Mouse (Mus musculus): ENCODE data around the gene Zbtb4.

Zbtb4 gene

DNA sequence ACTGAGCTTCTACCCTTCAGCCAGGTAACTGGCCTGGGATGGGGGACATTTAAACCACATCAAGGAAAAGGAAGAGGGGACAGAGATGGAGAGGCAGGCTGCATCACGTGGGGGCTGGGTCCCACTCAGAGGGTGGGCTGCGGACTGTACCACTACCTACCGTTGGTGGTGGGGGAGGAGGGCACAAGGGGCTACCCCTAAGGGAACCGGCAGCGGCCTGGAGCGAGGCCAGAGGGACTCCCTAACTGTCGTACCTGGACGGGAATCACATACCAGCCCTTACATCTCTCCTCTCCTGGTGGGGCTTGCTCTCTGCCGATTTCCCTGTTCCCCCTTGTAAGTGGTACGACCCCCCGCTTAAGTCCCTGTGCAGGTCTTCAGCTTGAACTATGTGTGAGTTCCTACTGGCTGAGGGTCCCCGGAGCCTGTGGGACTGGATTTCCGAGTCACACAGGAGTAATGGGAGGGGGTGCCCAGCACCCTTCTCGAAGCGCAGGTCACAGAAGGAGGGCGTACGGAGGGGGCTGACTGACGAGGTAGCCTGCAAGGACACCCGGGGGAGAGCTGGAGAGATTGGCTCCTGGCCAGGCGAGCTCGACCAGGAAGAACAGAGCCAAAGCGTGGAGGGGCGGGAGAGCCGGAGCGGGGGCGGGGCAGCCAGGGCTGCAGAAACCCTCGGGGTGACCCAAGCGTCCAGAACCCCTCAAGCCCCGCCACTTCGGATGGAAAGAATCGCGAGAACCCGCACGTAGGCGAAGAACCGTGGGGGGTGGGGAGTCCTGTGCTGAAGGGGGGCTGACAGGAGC lies 34.9 kb downstream of the Zbtb4 start:
- DNase-seq (ENCODE audit: low read depth, low spot score) = no peak

DNA sequence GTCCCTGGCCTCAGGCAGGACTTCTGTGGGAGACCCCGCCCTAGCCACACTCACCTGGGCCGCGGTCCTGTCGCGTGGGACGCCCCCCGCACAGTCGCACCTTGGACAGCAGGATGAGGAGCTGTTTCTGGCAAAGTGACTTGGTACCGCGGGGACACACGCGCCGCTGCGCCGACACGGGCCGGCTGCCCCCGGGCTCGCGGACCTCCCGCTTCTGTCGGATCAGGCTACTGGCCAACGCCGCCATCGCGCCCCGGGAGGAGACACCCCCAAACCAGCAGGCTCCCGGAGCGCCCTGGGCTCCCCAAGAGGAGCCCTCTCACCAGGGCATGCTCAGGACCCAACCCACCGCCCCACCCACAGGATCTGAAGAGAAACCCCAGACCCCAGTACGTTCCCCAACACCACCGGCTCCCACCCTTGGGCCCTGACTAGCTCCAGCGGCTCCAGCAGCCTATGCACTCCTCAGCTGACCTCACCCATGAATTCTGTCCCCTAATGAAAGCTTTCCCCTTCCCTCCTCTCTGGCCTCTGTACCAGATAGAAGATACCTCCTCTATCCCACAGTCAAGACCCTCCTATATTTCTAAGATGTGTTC lies 35.8 kb downstream of the Zbtb4 start, which contains the start of gene Fgf11:
Gene Fgf11, minus strand, starts transcription at position 479 of the 599 bp plus-strand sequence.
- DNase-seq (ENCODE audit: low read depth, low spot score) = no peak

DNA sequence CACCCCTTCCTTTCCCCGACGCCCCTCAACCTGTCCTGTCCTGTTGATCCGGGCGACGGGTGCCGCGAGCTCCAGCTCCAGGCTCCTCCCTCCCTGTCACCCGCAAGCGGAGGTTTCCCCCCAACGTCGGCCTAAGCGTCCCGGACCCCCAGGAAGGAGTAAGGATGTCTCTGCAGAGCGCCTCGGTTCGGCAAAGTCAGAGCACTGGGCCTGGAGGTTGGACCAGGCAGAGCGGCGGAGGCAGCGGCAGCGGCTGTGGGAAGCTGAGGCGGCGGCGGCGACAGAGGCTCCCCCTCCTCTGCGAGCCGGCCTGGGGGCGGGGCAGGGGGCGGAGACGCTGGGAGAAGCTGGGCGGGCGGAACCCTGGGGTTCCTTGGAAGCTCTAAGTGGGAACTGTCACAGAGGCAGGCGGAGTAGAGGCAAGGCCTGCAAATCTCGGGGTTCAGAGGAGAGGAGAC lies 37.0 kb downstream of the Zbtb4 start:
- DNase-seq (ENCODE audit: low read depth, low spot score) = no peak

DNA sequence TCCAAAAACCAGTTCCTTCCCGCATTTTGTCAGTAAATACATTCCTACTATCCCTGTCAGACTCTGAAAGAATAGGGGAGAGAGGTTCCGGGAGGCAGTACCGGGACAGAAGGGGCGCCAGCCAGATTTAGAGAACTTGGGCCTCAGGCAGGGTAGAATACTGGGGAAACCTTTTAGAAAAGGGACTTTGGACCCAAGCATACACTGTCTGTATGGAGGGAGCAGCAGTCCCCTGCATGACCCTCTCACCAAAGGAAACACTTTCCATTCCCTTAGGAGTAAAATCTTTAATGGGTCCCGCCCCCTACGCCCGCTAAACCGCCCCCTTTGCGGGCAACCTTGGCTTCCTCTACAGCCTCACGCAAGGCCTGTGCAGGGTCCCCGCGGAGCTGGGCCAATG lies 37.6 kb downstream of the Zbtb4 start:
- DNase-seq (ENCODE audit: low read depth, low spot score) = no peak

DNA sequence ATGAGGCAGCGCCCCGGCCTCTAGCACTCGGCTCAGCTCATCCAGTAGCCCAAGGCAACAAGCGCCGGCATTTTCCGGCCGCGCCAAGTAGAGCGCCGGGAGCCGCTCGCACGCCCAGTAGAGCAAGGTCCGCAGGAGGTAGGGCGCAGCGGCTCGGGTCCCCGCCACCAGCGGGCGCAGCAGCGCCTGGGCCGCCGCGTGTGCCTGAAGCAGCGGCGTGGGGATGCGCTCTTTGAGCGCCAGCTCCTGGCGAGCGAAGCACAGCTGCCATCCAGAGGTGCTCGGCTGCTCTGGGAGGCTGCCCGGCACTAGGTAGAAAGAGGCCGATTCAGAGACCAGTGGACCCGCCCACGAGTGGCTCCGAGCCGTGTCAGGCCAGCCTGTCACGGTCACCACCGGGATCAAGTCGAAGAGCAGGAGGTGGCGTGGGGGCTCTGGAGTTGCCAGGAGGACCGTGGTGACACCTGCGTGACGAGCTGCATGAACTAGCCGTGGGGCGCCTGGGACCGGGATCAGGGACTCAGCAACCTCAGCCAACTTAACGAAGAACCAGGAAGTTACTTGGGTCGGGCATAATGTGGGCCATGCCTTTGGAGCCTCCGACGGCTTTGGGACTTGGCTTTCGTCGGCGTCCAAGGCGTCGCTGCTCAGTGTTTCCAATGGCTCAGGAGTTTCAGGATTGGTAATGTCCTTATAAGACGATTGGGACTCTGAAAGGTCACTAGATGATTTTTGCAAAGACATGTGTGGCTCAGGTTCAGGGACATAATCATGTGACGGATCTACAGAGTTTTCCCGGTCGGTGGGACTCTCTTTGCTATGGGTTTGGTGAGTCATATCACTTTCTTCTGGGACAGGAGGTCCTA lies 38.3 kb downstream of the Zbtb4 start:
- peak; percentile 33 for DNase-seq (ENCODE audit: low read depth, low spot score)

DNA sequence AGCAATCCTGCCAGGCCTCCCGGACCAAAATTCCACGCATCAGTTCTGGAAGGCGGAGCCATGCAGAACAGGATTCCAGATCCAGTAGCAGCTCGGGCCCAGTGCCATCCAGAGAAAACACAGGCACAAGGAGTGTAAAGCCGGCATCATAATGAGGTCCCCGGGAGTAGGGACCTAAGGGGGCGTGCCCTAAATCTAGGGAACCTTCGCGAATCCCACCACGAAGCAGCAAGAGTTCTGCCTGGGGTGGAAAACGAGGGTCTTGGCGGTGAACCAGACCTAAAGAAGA lies 38.9 kb downstream of the Zbtb4 start:
- no peak for DNase-seq (ENCODE audit: low read depth, low spot score)

DNA sequence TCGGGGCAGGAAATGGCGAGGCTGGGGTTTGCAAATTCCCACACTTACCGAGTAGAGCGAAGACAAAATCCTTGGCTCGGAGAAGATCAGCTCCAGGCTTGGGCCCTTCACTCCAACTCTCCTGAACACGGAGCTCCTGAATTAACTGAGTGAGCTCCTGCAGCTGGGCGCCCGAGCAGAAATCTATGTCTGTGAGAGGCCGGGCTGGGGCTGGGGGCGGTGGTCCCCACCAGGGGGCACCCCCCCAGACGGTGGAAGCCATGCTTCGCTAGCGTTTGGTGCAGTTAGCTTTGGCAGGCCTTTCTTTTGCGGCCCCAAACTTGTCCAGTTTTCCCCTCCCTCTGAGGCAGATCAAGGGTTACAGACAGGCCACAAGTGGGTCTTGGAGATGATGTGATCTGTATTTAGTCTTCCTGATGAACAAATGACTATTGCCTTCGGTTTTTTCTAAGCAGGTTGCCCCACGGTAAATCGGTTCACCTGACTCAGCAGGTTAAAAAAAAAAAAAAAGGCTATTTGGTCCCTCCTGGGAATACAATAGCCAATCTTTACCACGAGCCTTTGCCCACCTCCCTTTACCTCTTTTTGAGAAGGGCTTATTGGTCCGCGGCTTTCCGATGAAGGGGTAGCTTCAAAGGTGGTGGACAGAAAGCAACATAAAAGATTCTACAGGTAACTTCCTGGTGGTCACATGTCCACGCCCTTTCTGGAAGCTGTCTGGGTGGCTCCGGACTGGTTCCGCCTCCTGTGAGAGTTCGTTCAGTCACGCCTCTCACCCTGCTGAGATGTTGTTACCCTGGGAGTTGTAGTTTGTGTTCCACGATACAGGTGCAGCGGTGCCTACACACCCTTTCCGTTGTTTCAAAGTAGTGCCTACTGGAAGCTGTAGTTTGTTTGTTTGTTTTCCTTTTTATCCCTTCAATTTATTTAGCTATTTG lies 39.5 kb downstream of the Zbtb4 start, which contains the start of gene Tmem102:
Gene Tmem102, minus strand, starts transcription at position 653 of the 938 bp plus-strand sequence.
- no peak for DNase-seq (ENCODE audit: low read depth, low spot score)

DNA sequence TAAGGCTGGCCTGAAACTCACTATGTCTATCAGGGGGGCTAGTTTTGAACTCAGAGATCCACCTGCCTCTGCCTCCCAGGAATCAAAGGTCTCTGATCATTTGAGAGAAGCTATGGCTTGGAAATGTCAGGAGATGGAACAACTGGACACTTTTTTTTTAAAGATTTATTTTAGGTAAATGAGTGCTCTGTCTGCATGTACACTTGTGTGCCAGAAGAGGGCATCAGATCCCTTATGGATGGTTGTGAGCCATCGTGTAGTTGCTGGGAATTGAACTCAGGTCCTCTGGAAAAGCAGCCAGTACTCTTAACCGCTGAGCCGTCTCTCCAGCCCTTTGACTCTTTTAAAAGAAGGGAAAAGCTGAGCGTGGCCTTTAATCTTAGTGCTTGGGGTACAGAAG lies 40.7 kb downstream of the Zbtb4 start:
- DNase-seq (ENCODE audit: low read depth, low spot score) = no peak

DNA sequence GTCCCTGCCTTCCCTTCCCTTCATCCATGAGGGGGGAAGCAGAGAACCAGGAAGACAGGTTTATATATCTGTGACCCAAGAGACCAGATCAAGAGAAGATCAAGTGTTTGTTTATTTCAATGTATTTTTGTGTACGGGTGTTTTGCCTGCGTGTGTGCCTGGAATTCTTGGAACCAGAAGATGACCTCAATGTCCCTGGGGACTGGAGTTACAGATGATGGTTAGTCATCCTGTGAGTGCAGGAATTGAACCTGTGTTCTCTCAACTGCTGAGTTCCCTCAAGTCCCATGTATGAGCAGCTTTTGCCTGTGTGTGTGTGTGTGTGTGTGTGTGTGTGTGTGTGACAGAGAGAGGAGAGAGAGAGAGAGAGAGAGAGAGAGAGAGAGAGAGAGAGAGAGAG lies 41.9 kb downstream of the Zbtb4 start:
- DNase-seq (ENCODE audit: low read depth, low spot score) = peak; percentile 71

DNA sequence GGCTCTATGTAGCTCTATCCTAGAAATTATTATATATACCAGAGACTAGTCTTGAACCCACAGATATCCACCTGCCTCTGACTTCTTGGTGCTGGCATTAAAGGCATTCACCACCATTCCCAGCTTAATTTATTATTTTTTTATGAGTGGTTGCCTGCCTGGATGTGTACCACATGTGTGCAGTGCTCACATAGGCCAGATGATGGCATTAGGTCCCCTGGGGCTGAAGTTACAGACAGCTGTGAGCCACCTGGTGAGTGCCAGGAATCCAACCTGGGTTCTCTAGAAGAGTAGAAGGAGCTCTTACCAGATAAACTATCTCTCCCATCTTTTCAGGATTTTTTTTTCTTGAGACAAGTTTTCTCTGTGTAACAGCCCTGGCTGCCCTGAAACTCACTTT lies 44.6 kb downstream of the Zbtb4 start:
- DNase-seq (ENCODE audit: low read depth, low spot score) = no peak

DNA sequence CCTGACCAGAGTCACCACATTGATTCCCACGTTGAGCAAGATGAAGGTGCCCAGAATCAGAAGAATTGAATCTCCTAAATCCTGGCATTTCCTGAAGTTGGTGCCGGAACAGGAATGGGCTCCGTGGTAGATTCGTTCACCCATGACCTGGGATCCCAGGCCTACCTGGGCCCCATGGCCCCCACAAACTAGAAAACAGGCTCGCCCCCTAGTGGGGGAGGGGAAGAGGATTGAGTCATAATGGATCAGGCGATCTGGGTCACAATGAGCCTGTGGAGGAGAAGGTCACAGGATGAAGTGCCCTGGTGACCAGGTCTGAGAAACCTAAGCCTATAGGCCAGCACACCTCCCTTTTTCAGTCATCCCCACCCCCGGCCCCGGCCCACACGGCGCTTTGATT lies 49.4 kb downstream of the Zbtb4 start, which contains the start of gene Gm39566:
Gene Gm39566, minus strand, starts transcription at position 144 of the 400 bp plus-strand sequence.
- DNase-seq (ENCODE audit: low read depth, low spot score) = no peak

DNA sequence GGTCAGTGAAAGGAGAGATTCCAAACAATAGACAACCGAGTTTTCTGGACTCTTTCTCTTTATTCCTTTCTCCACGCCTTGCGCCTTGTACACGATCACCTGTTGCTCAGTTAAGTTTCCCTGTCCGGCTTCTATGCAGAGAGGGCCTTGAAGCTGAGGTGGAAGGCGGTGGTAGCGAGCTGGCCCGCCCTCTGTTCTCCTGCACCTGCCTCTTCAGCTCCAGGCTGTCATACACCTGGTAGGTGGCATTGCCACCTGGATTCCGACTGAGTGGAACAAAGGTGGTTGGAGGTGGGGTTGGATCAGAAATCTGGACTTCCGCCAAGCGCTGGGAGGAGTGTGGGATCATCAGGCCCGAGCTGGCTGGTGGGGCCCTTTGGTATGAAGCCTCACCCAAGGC lies 50.8 kb downstream of the Zbtb4 start:
- DNase-seq (ENCODE audit: low read depth, low spot score) = no peak

DNA sequence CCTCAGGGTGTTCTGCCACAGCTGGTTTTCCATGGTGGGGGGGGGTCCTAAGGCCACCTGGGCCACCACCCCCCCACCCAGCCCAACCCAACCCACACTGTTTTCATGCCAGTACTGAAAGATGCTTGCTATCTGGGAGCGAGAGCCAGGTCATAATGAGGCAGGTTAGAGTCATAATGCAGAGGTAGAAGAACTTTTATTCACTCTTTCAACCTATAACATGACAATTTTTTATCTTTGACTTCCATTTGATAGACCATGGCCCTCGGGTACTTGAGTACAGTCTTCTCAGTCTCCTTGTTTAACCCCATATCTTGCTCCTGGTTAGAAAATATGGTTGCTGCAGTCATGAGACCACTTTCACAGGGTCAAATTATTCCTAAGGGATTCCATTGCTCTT lies 52.7 kb downstream of the Zbtb4 start, which contains the start of gene Spem2:
Gene Spem2, minus strand, starts transcription at position 101 of the 400 bp plus-strand sequence.
- DNase-seq (ENCODE audit: low read depth, low spot score) = no peak

DNA sequence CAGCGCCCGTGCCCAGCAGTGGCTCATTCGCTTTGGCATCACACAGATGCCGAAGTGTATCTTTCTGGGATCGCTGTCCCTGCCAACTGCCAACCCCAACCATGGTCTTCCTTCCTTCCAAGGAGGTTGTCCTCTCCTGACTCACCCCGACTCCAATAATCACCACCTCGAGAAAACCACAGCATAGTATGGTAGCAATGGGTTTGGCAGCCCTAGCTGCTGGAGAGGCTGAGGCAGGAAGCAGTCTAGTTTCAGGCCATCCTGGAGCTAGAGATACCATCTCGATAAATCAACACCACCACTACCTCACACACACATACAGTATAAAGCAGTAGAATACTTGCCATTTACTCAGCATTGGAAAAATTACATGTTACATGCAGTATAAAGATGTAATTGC lies 53.2 kb downstream of the Zbtb4 start:
- no peak for DNase-seq (ENCODE audit: low read depth, low spot score)

DNA sequence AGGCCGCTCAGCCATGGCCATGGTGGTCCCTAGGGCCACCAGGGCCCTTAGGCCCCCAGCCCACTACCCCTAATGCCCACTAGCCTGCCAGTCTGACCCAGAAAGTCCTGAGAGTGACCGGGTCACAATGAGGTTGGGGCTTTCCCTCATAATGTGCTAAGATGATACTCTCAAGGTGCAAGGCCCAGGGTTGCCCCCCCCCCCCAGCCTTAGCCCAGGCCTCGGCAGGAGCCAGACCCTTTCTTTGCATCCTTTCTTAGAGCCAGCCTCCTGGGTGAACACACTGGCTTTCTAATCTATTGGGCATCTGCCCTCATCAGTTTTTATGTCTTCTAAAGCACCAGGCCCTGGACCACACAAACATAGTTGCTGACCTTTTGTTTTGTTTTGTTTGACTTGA lies 56.4 kb downstream of the Zbtb4 start, which contains the start of gene Spem1:
Gene Spem1, minus strand, starts transcription at position 101 of the 400 bp plus-strand sequence.
- no peak for DNase-seq (ENCODE audit: low read depth, low spot score)

DNA sequence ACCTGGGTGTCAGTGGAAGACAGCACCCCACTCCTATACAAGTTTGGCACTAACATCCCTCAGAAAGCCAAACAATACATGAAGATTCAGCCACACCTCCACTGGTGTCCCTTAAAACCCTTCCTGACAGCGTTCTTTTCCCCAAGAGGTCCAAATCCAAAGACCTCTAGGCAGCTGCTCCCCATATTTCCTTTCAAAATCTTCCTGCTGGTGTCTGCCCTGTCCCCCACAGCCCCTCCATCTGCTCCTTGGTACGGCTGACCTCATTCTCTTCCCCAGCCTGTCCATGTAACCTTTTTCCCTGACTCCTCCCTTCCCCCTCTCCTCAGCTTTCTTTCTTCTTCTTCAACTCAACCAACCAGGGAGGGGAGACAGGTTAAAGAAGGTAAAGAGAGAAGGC lies 57.7 kb downstream of the Zbtb4 start:
- no peak for DNase-seq (ENCODE audit: low read depth, low spot score)

DNA sequence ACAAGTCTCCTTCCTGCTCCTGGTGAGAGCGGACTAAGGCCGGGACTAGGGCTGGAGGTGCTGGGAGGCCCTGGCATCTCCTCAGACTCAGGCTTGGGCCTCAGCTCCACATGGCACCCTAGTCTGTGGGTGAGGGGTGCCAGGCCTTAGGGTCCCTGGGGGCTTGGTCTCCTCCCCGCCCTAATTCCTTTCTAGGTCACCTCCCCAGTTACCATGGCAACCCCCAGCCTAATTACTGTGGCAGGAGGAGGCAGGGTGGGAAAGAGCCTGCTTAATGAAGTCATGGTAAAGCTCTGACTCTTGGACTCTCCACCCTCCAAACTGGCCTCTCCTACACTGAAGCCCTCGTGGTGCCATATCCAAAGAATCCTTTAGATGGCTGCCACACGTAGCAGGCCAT lies 63.1 kb downstream of the Zbtb4 start:
- DNase-seq (ENCODE audit: low read depth, low spot score) = no peak

DNA sequence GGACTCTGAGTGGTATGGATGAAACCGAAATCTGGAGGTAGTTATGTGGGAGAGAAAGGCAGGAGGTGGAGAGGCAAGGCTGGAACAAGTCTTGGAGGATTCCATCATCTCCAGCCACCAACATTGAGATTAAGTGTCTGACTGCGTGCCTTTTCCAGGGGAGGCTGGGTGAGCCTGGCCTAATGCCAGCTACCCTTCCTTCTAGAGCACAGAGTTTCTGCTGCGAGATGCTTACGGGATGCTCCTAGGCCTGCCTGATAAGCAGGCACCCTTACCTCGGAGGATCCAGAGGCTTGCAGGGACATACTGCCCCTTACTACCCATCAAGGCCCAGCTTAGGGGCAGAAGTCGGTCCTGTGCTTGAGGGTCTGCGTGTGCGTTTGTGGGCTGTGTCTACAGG lies 67.8 kb downstream of the Zbtb4 start:
- no peak for DNase-seq (ENCODE audit: low read depth, low spot score)

Data from 3T3-L1 (cell line).